Mouse (Mus musculus) right cerebral cortex, postnatal 36 days (tissue): ENCODE measurements around the gene Ubr2.
A peak's percentile ranks its signal among the peaks of the same experiment; 100 is the strongest.

Experiments
- DNase-seq, 2 experiments: peaks; one replicate each; pipeline ENCODE4 v3.0.0; 2022; ENCODE audit warnings: low spot score in 2 of 2, mixed read lengths in 1 of 2

Ubr2 gene

DNA sequence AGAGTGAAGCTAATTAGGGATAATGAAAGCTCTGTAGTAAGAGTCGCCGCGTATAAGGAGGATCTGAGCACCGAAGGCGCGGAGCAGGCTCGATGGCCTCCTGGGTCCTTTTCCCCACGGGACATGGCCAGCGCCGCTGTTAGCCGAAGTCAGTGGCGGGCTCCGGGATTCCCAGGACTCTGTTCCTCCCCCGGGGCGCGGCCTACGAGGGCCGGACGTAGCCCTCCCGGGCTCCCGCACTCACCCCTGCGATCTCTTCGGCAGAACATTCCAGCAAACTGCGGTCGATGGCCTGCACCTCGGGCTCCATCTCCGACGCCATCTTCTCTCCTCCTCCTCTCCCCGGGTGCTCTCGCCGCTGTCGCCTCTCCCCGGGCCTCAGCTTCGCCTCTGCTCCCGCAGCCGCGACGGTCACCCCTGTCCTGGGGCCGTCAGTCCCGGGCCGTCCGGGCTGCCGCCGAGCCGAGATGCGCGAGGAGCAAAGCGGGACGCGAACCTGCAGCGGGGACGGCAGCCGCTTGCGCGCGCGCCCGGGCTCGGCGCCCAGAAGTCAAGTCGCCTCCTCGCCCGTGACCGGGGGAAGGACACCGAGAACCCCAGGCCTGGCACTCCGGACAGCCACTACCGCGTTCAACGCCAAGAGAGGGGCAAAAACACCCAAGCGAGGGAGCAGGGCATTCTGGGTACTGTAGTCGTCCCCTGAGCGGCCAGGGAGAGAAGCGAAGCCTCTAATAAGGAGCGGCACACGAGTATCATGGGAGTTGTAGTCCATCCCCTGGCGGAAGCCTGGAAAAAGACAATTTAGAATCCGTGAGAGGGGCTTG, at the start of gene Ubr2:
Gene Ubr2 (minus strand): TSS at position 659 of the 824 bp plus-strand sequence.
- DNase-seq = peak; percentile 89 to 94

DNA sequence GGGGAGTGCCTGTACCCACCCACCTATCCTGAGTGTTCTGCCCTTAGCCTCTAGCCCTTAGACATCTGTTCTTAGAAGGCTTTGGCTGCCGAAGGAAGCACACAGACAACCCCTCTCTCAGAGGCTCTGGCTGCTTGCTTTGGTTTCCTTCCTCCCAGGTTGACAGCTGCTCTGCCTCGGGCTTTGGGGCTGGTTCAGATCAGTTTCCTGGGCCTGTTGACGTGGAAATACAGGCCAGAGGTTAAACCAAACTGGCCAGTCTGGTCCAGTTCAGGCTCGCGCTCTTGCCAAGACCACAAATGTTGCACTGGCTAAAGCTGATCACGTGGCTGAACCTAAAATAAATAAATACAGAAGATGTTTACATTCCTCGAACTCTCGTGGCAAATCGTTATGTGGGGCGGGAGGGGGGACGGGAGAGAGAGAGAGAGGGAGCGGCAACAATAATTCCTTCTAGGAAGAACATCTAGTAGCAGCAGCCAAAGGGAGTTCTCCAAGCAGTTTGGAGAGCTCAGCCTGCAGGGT, 49.5 kb upstream of the Ubr2 start:
- no peak for DNase-seq

DNA sequence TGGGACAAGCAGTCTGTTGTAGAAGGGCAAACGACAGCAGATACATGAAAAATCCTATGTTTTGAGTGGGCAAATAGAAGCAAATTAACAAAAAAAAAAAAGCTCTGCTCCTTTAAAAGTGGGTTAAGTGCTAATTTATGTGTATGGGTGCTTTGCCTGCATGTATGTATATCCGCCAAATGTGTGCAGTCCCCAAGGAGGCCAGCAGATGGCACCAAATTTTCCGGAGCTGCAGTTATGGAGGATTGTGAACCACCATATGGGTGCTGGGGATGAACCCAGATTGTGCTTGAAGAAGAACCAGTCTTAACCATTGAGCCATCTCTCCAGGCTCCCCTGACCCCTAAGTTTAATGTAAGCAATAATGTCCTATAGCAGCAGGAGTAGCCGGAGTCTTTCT, 47.6 kb upstream of the Ubr2 start:
- DNase-seq = no peak

DNA sequence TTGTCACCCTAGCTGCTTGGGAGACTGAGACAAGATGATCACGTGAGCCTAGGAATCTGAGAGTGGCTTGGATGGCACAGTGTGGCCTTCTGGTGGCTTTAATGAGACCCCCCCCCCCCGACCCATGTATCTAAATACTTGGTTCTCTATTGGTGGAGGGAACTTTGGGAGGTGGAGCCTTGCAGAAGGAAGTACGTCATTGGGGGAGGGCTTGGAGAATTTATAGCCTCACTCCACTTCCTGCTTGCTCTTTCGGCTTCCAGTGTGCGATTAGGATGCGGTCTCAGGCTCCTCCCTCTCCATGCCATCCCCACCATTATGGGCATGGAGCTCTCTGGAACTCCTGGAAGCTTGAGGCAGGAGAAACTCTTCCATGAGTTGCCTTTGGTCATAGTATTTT, 46.1 kb upstream of the Ubr2 start:
- no peak for DNase-seq

DNA sequence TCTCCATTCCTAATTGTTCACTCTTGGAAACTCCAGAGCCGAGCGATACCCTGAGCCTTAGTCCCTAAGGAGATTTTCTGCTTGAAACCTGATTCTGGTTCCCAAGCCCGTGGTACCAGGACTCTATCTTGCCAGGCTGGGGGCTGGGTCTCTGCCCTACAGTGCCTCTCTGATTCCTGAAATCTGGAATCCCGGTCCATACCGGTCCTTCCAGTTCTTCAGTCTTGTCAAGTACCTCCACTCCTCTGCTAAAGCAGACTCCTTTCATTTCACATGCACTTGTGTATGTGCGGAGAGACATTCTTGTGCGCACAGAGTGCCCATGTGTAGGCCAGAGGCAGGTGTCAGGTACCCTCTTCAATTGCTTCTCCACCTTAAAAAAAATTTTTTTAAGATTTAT, 44.8 kb upstream of the Ubr2 start:
- no peak for DNase-seq

DNA sequence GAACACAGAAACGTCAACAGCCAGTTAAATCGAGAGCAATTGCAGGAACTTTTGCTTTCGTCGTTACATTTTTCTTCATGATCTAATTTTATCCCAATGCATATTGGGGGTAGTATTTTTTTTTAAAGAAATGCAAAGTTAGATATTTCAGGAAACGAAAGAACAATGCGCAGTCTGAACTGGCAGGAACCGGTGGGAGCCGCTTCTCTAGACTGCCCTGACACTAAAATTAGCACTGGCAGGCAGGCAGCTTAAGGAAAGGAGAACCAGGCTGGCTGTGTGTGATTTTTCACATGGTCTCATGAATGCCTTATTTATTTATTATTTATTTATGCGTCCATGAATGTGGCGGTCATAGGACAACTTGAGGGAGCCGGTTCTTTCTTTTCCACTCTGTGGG, 44.3 kb upstream of the Ubr2 start:
- DNase-seq = peak; percentile 11 to 25

DNA sequence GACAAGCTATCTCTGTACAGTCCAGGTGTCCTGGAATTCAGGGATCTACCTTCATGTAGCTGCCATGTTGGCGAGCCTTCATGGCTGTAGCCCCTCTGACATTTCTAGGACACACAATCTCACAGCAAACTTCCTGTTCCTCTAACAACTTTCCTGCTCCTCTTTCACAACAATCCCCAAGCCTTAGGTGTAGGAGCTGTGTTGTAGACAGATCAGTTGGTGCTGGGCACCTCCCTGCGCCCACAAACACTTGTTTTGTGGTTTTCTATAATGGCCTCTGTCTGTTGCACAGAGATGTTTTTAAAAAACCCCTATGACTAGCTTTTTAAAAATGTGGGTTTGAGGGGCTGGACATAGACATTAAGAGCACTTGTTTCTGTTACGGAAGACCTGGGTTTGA, 40.3 kb upstream of the Ubr2 start:
- DNase-seq = no peak

DNA sequence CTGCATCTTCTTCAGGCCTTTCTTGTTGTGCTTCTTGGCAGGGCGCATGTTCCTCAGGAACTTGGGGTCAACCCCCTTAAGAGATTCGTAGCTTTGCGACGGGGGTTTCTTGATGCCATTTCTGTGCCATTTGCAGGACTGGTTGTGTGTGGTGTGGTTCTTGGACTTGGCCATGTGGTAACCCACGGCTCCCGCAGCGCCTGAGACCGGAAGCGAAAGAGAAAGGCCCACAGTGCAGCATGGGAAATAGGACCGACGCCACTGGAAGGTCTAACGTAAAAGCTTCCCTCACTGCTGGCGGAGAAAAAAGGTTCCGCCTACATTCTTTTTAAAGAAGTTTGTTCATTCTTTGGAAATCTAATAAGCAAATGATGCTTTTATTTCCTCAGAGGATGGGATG, 32.5 kb upstream of the Ubr2 start:
- DNase-seq = no peak

DNA sequence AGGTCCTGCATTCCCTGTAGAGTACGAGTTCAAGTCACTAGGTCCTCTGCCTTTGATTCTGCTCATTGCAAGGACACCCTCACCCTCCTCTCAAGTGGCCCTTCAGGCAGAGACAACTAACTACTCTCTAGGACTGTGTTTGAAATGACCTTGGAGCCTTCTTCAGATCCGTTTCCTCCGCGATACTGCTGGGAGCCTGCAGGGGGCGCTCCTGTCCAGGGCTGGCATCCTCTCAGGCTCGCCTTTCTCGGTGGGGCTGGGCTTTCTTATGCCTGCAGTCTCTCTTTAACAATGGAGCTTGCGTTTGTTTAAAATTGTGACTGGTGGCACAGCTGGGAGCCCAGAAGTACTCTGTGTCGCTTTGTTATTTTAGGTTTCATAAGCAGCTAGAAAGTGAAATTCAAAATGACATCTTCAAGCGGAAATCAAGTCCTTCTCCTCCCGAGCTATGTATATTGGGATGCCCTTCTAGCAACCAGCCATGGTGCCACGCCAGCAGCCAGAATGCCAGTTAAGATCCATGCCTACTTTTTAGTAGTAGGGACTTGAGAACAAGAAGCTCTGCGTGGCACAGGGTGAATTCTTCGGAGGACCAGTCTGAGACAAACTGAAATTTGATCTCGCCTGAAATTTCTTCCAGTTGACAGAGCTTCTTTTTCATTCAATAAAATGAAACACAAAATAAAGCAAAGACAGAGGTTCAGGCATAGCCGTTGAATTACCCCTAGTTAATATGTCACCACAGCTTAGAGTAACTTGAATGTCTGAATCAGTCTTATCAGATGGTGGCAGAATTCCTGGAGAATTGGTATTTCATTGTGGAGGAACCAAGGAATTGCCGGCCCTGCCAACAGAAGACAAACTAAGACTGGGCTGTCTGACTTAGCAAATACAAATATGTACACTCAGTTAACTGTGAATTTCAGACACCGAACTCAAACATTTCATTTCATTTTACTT, 28.8 kb upstream of the Ubr2 start:
- peak; percentile 74 for DNase-seq

DNA sequence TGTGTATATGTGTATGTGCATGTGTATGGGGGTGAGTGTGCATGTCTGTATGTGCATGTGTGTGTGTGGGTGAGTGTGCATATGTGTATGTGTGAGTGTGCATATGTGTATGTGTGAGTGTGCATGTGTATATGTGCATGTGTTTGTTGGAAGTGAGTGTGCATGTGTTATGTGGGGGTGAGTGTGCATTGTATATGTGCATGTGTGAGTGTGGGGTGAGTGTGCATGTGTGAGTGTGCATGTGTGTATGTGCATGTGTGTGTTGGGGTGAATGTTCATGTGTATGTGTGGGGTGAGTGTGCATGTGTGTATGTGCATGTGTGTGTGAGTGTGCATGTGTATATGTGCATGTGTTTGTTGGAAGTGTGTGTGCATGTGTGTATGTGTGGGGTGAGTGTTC, 24.2 kb upstream of the Ubr2 start:
- DNase-seq = no peak

DNA sequence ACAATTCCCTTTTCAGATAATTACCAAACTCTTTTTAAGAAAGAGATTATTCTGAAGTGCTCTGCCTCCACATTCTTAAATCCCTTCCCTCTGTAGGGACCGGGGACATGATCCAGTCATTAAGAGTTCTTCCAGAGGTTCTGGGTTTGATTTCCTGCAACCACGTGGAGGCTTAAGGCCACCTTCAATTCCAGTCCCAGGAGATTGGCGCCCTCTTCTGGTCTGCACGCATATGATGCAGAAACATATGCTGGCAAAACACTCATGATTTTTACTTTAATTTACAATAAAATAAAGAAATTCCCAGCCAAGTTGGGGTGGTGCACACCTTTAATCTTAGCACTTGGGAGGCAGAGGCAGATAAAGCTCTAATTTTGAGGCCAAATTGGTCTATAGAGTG, 23.3 kb upstream of the Ubr2 start:
- DNase-seq = no peak

DNA sequence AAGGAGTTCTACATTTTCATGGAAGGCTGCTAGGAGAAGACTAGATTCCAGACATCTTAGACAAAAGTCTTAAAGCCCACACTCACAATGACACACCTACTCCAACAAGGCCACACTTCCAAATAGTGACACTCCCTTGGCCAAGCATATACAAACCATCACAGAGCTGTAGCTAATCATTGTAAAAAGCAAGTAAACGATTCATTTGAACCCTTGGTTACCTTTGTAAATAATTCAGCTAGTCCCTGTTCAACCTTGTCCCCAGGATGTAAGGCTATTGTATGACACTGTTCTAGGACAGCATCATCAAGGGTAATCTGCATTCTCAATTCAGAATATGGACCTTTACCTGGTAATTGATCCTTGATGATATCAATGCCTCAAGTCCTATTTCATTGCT, 14.4 kb upstream of the Ubr2 start:
- no peak for DNase-seq

DNA sequence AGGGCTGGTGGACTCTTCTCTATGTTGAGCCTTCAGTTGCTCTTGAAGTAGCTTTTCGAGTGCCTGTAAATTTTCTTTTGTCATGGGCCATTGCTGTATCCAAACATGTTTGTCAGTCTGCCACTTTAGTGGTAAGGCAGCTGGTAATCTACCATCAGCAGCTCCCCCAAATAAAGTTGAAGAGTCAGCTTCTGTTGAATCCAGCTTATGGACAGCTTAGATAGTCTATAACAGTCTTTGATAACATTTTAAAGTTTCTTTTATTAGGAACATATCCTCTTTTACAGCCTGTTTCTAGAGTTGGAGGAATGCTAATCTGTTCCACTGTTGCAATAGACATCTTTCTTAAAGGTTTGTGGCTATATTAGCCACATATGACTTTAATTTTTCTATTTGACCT, 13.0 kb upstream of the Ubr2 start:
- no peak for DNase-seq

DNA sequence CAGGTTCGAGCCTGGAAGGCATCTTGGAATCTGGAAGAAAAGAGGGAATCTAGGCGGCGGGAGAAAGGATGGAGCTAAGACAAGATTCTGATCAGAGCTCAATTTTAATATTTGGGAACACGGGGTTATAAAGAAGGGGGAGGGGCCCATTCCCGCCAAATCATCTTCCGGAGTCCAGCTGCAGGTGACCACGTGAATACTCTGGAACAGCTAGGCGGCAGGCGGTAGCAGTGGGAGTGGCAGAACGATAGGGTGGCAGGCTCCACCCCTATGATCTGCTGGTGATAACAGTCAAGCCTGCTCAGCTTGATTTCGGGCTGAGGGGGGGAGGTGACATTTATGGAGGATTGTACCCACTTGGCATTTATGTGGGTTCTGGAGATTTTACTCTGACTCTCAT, 2.5 kb upstream of the Ubr2 start:
- no peak for DNase-seq

DNA sequence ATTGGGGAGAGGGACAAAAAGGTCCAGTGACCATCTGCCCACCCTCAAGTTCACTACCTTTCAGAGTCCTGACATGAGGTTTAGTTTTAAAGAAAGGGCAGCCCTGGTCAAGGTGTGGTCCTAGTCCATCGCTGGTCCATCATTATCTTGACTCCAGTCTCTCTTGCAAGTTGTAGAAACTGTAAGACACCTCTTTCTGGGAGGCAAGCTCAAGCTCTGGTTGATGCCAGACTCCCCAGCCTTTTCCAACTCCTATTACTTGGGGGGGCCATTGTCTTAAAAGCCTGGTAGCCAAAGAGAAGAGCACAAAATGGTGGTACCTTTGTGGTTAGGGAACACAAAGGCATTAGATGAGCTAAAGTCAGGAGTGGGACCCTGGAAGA, 1.3 kb upstream of the Ubr2 start:
- no peak for DNase-seq

DNA sequence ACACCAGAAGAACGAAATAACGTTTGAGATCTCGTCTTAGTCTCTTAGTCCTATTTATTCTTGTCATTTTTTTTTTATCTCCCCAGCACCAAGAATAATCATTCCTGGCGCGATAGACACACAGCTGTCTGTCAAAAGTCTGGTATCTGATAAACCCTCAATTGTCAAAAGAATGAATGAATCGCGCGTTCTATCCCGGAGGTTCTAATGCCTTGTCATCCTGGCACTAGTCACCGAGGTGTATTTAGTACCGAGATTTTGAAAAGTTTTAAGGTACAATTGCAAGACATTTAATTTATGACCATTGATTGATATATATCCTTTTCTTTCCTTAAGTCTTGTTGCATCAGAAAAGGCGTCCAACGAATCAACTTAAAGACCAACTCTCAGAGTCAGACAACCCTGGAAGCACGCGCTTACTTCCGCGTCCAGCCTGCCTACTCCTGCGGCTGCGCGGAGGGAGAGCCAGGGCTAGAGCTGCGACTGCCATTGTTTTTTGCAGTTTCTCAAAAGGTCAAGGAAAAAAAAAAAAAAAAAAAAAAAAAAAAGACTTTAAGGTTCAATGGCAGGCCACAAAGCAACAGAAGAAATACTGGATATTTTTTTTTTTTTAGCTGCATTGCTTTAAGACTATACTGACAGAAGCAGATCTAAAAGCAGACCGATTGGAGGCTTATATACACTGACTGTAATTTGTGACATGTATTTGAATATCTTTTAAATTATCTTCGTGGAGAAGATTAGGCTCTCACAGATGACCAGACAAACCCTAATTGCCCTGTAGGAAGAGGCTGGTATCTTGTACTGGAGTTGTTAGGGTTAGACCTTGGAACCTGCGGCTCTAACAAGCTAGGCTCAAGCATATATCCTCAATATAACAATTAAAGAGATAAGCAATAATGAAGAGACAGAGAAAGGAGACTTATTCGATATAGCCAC, 635 bp upstream of the Ubr2 start:
- peak; percentile 55 to 67 for DNase-seq

DNA sequence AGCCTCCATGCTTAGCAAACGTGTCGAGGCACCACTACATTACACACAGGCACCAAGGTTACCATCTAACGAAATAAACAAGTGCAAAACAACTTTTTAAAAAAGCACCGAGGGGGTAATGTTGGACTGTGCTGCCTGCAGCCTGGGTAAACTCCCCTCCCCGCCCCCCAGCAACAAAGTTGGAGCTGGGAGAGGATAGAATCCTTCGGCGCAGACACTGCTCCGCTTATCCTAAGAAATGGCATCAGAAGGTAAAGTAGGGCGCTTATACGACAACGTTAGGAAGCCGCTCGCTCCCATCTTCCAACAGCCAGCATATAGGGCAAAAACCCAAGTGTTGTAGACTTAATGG, 834 bp downstream of the Ubr2 start:
- DNase-seq = no peak

DNA sequence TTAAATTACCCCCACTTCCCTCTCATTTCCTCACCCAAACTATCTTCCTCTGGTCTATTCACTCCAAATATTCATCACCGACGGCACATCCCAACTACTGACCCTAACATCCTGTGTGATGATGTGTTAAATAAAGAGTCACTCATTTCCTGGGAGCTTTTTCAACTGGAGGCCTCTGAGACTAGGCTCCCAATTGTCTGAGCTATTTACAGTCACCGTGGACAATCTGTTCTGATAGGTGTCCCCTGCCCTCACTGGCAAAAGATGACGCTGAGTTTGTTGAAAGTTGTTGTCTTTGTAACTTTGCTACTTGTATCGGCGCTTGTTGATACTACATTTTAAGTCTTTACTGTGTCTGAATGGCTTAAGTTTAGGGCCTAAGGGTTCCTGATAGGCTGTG, 1.3 kb downstream of the Ubr2 start:
- no peak for DNase-seq

DNA sequence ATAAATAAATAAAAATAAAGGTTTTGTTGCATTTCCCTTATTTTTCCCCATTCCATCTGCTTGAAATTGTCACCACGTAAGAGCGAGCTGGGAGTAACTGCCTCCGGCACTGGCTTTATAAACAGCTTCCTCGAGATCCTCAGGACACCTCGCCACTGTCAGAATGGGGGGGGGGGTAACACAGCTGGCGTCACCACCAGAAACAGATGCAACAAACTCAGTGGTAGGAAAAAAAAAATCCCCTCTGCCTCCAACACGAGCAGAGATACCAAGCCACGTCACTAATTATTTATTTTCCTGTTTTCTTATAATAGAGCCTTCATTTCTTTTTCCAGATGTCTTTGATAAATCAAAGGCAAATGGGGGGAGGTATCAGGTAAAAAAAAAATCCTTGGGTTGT, 1.9 kb downstream of the Ubr2 start:
- no peak for DNase-seq

DNA sequence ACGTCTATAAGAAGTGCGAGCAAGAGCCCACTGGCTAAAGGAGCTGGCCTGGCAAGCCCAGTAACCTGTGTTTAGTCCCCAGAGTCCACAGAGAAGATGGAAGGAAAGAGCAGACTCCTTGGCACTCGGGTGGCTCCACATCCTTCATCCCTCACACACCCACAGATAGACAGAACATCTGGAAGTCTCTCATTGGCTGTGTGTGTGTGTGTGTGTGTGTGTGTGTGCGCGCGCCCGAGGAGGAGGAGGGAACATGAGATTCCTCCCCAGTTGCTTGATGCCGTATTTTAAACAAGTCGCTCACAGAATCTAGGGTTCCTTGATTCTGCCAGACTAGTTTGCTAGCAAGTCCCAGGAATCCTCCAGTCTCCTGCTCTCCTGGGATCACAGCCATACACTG, 3.6 kb downstream of the Ubr2 start:
- DNase-seq = no peak

DNA sequence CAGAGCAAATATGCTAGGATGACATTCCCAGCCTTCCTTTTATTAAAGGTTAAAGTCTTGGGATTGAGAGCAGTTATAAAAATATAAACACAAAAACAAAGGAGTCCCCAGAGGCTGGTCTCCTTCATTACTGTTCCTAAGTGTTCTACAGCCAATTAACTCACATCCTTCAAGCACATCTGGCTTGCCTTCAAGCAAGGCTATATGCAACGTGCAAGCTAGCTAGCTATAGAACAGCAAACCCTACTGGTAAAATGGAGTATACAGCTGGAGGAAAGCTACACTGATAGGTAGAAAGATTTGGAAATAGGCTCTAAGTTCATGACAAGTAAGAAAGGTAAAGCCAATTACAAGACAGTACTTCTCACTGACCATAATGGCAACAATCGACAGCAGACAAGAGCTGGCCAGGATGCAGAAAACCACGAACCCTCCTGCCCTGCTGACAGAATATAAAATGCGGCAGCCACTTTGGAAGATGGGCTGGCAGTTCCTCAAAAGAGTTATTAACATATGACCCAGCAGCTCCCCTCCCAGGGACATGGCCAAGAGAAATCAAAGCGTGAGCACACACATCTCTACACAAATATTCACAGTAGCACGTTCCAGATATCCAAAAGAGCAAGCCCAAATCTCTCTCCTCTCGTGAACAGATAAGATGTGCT, 4.5 kb downstream of the Ubr2 start:
- DNase-seq = no peak
